Mouse (Mus musculus): ENCODE measurements around the gene Cblc. TPM values are rescaled to one million over a fixed set of nuclear protein-coding genes. Genes with fewer than 3 reads are reported as not detected.

The Cblc gene
- polyA plus RNA-seq, 1 experiment from 2014 or later, result 0.49 TPM

GRCm38 (mm10) chr7:19822193-19822592 is 25.6 kb upstream of the Cblc start:
- Histone ChIP-seq H3K4me3 (ENCODE audit: low read depth, low read length) (peak overlapping the region; percentile 33), H3K36me3 (ENCODE audit: control insufficient read depth, insufficient read depth, low read length) (no peaks in the 10 kb centered on the region), H3K9me3 (replicated peaks; ENCODE audit: control insufficient read depth, low read length, poor library complexity, severe bottlenecking) (no peaks in the 10 kb centered on the region), H3K9ac (ENCODE audit: low read depth, low read length) (peak overlapping the region; percentile 49), H3K4me1 (ENCODE audit: control insufficient read depth, insufficient read depth, low read length) (peaks cover 10% of the 10 kb centered on the region), H3K27me3 (ENCODE audit: control insufficient read depth, insufficient read depth, low read depth, low read length) (peaks cover 28% of the 10 kb centered on the region), H3K4me2 (ENCODE audit: low read length) (peak overlapping the region; percentile 54), H3K27ac (ENCODE audit: low read length) (no peak overlapping the region)
- ATAC-seq, result no peak
- 6% methylated on average over 20 of the region's 20 CpGs for WGBS

- 59% methylated on average over 7 of the region's 7 CpGs for WGBS
- H3K27ac ChIP-seq (ENCODE audit: low read length), result no peak overlapping the region
Observed at GRCm38 (mm10) chr7:19821633-19822032, 25.0 kb upstream of the Cblc start.

GRCm38 (mm10) chr7:19820347-19821048 is 23.9 kb upstream of the Cblc start:
- Histone ChIP-seq H3K27ac (ENCODE audit: low read length) (no peak overlapping the region), H3K4me3 (ENCODE audit: low read depth, low read length) (no peak overlapping the region), H3K36me3 (ENCODE audit: control insufficient read depth, insufficient read depth, low read length) (no peaks in the 10 kb centered on the region), H3K4me1 (ENCODE audit: control insufficient read depth, insufficient read depth, low read length) (peaks cover 22% of the 10 kb centered on the region), H3K27me3 (ENCODE audit: control insufficient read depth, insufficient read depth, low read depth, low read length) (peaks cover 31% of the 10 kb centered on the region), H3K9ac (ENCODE audit: low read depth, low read length) (no peak overlapping the region), H3K4me2 (ENCODE audit: low read length) (no peak overlapping the region), H3K9me3 (replicated peaks; ENCODE audit: control insufficient read depth, low read length, poor library complexity, severe bottlenecking) (no peaks in the 10 kb centered on the region)
- 74% methylated on average over 3 of the region's 3 CpGs for WGBS
- ATAC-seq, result no peak

More at GRCm38 (mm10) chr7:19821633-19822032, 25.0 kb upstream of the Cblc start:
- Histone ChIP-seq H3K4me1 (ENCODE audit: control insufficient read depth, insufficient read depth, low read length) (peaks cover 14% of the 10 kb centered on the region), H3K4me2 (ENCODE audit: low read length) (no peak overlapping the region), H3K4me3 (ENCODE audit: low read depth, low read length) (no peak overlapping the region), H3K27me3 (ENCODE audit: control insufficient read depth, insufficient read depth, low read depth, low read length) (peaks cover 31% of the 10 kb centered on the region), H3K9me3 (replicated peaks; ENCODE audit: control insufficient read depth, low read length, poor library complexity, severe bottlenecking) (no peaks in the 10 kb centered on the region), H3K36me3 (ENCODE audit: control insufficient read depth, insufficient read depth, low read length) (no peaks in the 10 kb centered on the region), H3K9ac (ENCODE audit: low read depth, low read length) (no peak overlapping the region)
- no peak for ATAC-seq

GRCm38 (mm10) chr7:19818875-19819274 is 22.3 kb upstream of the Cblc start:
- no peaks in the 10 kb centered on the region for H3K36me3 ChIP-seq (ENCODE audit: control insufficient read depth, insufficient read depth, low read length)
- 86% methylated on average over 7 of the region's 7 CpGs for WGBS
- no peak overlapping the region for H3K4me3 ChIP-seq (ENCODE audit: low read depth, low read length)
- H3K27ac ChIP-seq (ENCODE audit: low read length), result no peak overlapping the region
- no peak for ATAC-seq
- H3K4me2 ChIP-seq (ENCODE audit: low read length), result no peak overlapping the region
- no peaks in the 10 kb centered on the region for H3K9me3 ChIP-seq (replicated peaks; ENCODE audit: control insufficient read depth, low read length, poor library complexity, severe bottlenecking)
- H3K27me3 ChIP-seq (ENCODE audit: control insufficient read depth, insufficient read depth, low read depth, low read length), result peaks cover 25% of the 10 kb centered on the region
- no peak overlapping the region for H3K9ac ChIP-seq (ENCODE audit: low read depth, low read length)
- peaks cover 22% of the 10 kb centered on the region for H3K4me1 ChIP-seq (ENCODE audit: control insufficient read depth, insufficient read depth, low read length)

GRCm38 (mm10) chr7:19818440-19818839 is 21.8 kb upstream of the Cblc start:
- 87% methylated on average over 5 of the region's 5 CpGs for WGBS
- no peak for ATAC-seq

GRCm38 (mm10) chr7:19817382-19818105 is 20.9 kb upstream of the Cblc start:
- H3K4me2 ChIP-seq (ENCODE audit: low read length), result peak overlapping the region; percentile 72
- no peak overlapping the region for H3K27ac ChIP-seq (ENCODE audit: low read length)
- peaks cover 16% of the 10 kb centered on the region for H3K27me3 ChIP-seq (ENCODE audit: control insufficient read depth, insufficient read depth, low read depth, low read length)
- H3K36me3 ChIP-seq (ENCODE audit: control insufficient read depth, insufficient read depth, low read length), result no peaks in the 10 kb centered on the region
- no peak overlapping the region for H3K9ac ChIP-seq (ENCODE audit: low read depth, low read length)
- H3K9me3 ChIP-seq (replicated peaks; ENCODE audit: control insufficient read depth, low read length, poor library complexity, severe bottlenecking), result no peaks in the 10 kb centered on the region
- ATAC-seq, result peak; percentile 23; the same call in 1 of the 2 replicates
- peaks cover 20% of the 10 kb centered on the region for H3K4me1 ChIP-seq (ENCODE audit: control insufficient read depth, insufficient read depth, low read length)
- H3K4me3 ChIP-seq (ENCODE audit: low read depth, low read length), result no peak overlapping the region; the same call in 1 of the 2 replicates
- 5% methylated on average over 15 of the region's 15 CpGs for WGBS

More at GRCm38 (mm10) chr7:19818440-19818839, 21.8 kb upstream of the Cblc start:
- no peaks in the 10 kb centered on the region for H3K36me3 ChIP-seq (ENCODE audit: control insufficient read depth, insufficient read depth, low read length)
- H3K4me1 ChIP-seq (ENCODE audit: control insufficient read depth, insufficient read depth, low read length), result peaks cover 22% of the 10 kb centered on the region
- no peak overlapping the region for H3K27ac ChIP-seq (ENCODE audit: low read length)
- no peaks in the 10 kb centered on the region for H3K9me3 ChIP-seq (replicated peaks; ENCODE audit: control insufficient read depth, low read length, poor library complexity, severe bottlenecking)
- H3K4me2 ChIP-seq (ENCODE audit: low read length), result no peak overlapping the region
- H3K4me3 ChIP-seq (ENCODE audit: low read depth, low read length), result no peak overlapping the region
- H3K27me3 ChIP-seq (ENCODE audit: control insufficient read depth, insufficient read depth, low read depth, low read length), result peaks cover 25% of the 10 kb centered on the region
- no peak overlapping the region for H3K9ac ChIP-seq (ENCODE audit: low read depth, low read length)

- no peak overlapping the region for H3K27ac ChIP-seq (ENCODE audit: low read length)
- no peaks in the 10 kb centered on the region for H3K36me3 ChIP-seq (ENCODE audit: control insufficient read depth, insufficient read depth, low read length)
- H3K4me2 ChIP-seq (ENCODE audit: low read length), result peak overlapping the region; percentile 72
- no peaks in the 10 kb centered on the region for H3K9me3 ChIP-seq (replicated peaks; ENCODE audit: control insufficient read depth, low read length, poor library complexity, severe bottlenecking)
- ATAC-seq, result peak; percentile 27
- WGBS, result under 1% methylated on average over 27 of the region's 28 CpGs
- H3K4me1 ChIP-seq (ENCODE audit: control insufficient read depth, insufficient read depth, low read length), result peaks cover 16% of the 10 kb centered on the region
- H3K27me3 ChIP-seq (ENCODE audit: control insufficient read depth, insufficient read depth, low read depth, low read length), result peaks cover 11% of the 10 kb centered on the region
- H3K9ac ChIP-seq (ENCODE audit: low read depth, low read length), result peak overlapping the region; percentile 64
- peak overlapping the region; percentile 43 for H3K4me3 ChIP-seq (ENCODE audit: low read depth, low read length)
Observed at GRCm38 (mm10) chr7:19816224-19816771, 19.7 kb upstream of the Cblc start.

GRCm38 (mm10) chr7:19815296-19816223 is 19.0 kb upstream of the Cblc start:
- peak; percentile 46 for ATAC-seq
- Histone ChIP-seq H3K27me3 (ENCODE audit: control insufficient read depth, insufficient read depth, low read depth, low read length) (peaks cover 18% of the 10 kb centered on the region), H3K4me1 (ENCODE audit: control insufficient read depth, insufficient read depth, low read length) (peaks cover 16% of the 10 kb centered on the region), H3K27ac (ENCODE audit: low read length) (no peak overlapping the region), H3K4me3 (ENCODE audit: low read depth, low read length) (peak overlapping the region; percentile 43), H3K9me3 (replicated peaks; ENCODE audit: control insufficient read depth, low read length, poor library complexity, severe bottlenecking) (no peaks in the 10 kb centered on the region), H3K4me2 (ENCODE audit: low read length) (peak overlapping the region; percentile 72), H3K36me3 (ENCODE audit: control insufficient read depth, insufficient read depth, low read length) (no peaks in the 10 kb centered on the region), H3K9ac (ENCODE audit: low read depth, low read length) (peak overlapping the region; percentile 64)
- WGBS, result 25% methylated on average over 17 of the region's 17 CpGs

Measured in midbrain, embryonic 16.5 days (tissue).